Mouse (Mus musculus): Measurements from ENCODE around the gene Nfya.

GRCm38 (mm10) chr17:48430394-48430793, 20.7 kb upstream of the Nfya start:
- TF ChIP-seq TAL1 (IDR thresholded peaks at IDR 0.05; ENCODE audit: low read length) (no peak), BHLHE40 (IDR thresholded peaks at IDR 0.05; ENCODE audit: borderline replicate concordance, low read depth, low read length) (no peak), HCFC1 (IDR thresholded peaks at IDR 0.05; ENCODE audit: low read depth, low read length) (no peak), CTCF (IDR thresholded peaks at IDR 0.05 in 2 of 3, conservative IDR thresholded peaks at IDR 0.05 in 1 of 3; ENCODE audit: control insufficient read depth in 1 of 3, insufficient read depth in 1 of 3, low read depth in 2 of 3, low read length in 3 of 3, poor library complexity in 1 of 3, severe bottlenecking in 1 of 3) (no peak), GABPA (IDR thresholded peaks at IDR 0.05; ENCODE audit: low read depth, low read length) (no peak)
